In genomic region chr12:87160310-87160709, GRCm38 (mm10) we compare ENCODE assay signal across 23 mouse cellular contexts. TPM values are rescaled to one million over a fixed set of nuclear protein-coding genes. Genes with fewer than 3 reads are reported as not detected.
"Had no signal": no experiment of that assay in that cellular context is flagged by ENCODE, and none has a peak within 500 bp of the region (broad histone marks: within the 10 kb centered on the region; RNA-seq: fewer than 3 reads in every experiment).

No protein-coding gene starts in this region.

- H3K9me3 ChIP-seq: limb, embryonic 15.5 days; lung, embryonic 15.5 days; midbrain, embryonic 10.5 days; midbrain, embryonic 13.5 days; neural tube, embryonic 13.5 days; stomach, embryonic 15.5 days had no signal

- H3K9ac ChIP-seq: limb, embryonic 12.5 days; limb, embryonic 15.5 days; lung, embryonic 15.5 days; midbrain, embryonic 13.5 days; neural tube, embryonic 13.5 days; stomach, embryonic 15.5 days had no signal

- H3K4me1 ChIP-seq: limb, embryonic 15.5 days; midbrain, embryonic 13.5 days; neural tube, embryonic 13.5 days; stomach, embryonic 15.5 days had no signal

- ATAC-seq: intestine, postnatal 0 days; midbrain, embryonic 13.5 days; midbrain, embryonic 16.5 days had no signal

- H3K4me3 ChIP-seq: limb, embryonic 12.5 days; limb, embryonic 15.5 days; lung, embryonic 15.5 days; midbrain, embryonic 10.5 days; midbrain, embryonic 13.5 days; myocyte; neural tube, embryonic 13.5 days; stomach, embryonic 15.5 days had no signal

- H3K27me3 ChIP-seq: limb, embryonic 12.5 days; limb, embryonic 15.5 days; lung, embryonic 15.5 days; midbrain, embryonic 13.5 days; neural tube, embryonic 13.5 days; stomach, embryonic 15.5 days had no signal

- H3K4me2 ChIP-seq: limb, embryonic 12.5 days; limb, embryonic 15.5 days; lung, embryonic 15.5 days; midbrain, embryonic 13.5 days; neural tube, embryonic 13.5 days; stomach, embryonic 15.5 days had no signal

- H3K27ac ChIP-seq: kidney, postnatal 0 days; limb, embryonic 12.5 days; limb, embryonic 15.5 days; lung, embryonic 15.5 days; midbrain, embryonic 10.5 days; midbrain, embryonic 13.5 days; neural tube, embryonic 13.5 days; stomach, embryonic 15.5 days had no signal

- DNase-seq: kidney, adult 2 months; kidney, postnatal 36 days; left cerebral cortex, postnatal 4 days; lung, postnatal 10 days; lung, postnatal 36 days; retina, postnatal 1 day; right cerebral cortex, postnatal 25 days; spleen, adult 18-20 months; thymus, postnatal 25 days had no signal

RNA-seq across cellular contexts. Expression of gene Samd15, which starts 39.2 kb away (rescaled TPM):
- total RNA-seq: monocyte, adult 5-6 weeks had no signal
- polyA plus RNA-seq: kidney, adult 2 months had no signal

RNA-seq across cellular contexts. Expression of gene Ngb, which starts 58.0 kb away (rescaled TPM):
- total RNA-seq: monocyte, adult 5-6 weeks; neutrophil, adult 5-6 weeks had no signal
- polyA plus RNA-seq: liver, embryonic 16.5 days had no signal
